Mouse (Mus musculus): ENCODE data around the gene Fam126a.

DNA sequence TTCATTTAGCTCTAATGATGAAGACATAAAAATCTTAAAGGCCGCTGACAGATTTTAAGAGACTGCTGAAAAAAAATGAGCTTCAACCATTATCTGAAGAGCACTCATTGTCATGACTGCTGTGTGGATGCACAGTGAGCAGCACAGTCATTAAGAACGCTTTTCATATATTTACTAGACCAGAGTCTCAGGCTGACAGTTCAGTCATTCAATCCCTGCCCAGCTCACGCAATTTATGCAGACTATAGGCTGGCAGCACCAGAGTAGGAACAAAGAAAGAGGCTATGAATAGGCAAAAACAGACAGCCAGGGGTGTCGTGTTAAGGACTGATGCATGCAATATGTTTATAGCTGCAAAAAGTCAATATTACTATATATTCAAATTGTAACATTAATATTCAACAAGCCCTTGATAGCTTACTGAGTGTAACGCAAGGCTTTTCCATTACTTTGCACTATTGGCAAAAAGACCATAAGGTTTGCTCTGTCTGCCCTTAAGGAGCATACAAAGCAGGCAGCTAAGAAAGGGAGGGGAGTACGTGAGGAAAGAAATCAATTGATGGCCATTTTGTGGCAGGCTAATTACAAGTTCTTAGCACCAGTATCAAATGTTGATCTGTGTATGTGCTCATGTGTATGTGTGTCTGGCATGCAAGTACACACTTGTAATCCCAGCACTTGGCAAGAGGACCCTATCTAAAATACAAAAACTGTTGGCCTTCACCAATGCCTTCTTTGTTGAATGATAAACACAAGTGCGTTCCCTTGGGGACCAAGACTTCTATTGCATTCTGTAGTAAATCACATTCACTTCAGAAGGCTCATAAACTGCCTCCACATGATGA lies 10.9 kb downstream of the Fam126a start:
- TF ChIP-seq MYOG (IDR thresholded peaks at IDR 0.05; ENCODE audit: control insufficient read depth in 1 of 3, insufficient read depth in 1 of 3, insufficient read length in 2 of 3, low read depth in 2 of 3) (no peak), USF1 (IDR thresholded peaks at IDR 0.05; ENCODE audit: low read depth) (no peak), POLR2A (IDR thresholded peaks at IDR 0.05; ENCODE audit: insufficient read length, low read depth) (no peak), REST (IDR thresholded peaks at IDR 0.05; ENCODE audit: insufficient read depth, insufficient read length) (no peak)

All from myocyte (in vitro differentiated cells).